Mouse (Mus musculus): ENCODE measurements around the gene Mthfs.
"Not testable (repeated sequence)": the region's sequence is repeated elsewhere in the genome, so short reads cannot be mapped to it uniquely, and the experiment has no call there.

Mthfs gene

GRCm38 (mm10) chr9:89240516-89241019 is 30.1 kb downstream of the Mthfs start:
- not testable (repeated sequence) for DNase-seq (ENCODE audit: low spot score in 2 of 2)

- no peak for DNase-seq (ENCODE audit: low spot score in 2 of 2)
These were observed 42.9 kb downstream of the Mthfs start for GRCm38 (mm10) chr9:89253400-89253799.

- DNase-seq (ENCODE audit: low spot score in 2 of 2): no peak
These were observed 46.3 kb downstream of the Mthfs start for GRCm38 (mm10) chr9:89256556-89257335.

- no peak for DNase-seq (ENCODE audit: low spot score in 2 of 2)
These were observed 53.5 kb downstream of the Mthfs start for GRCm38 (mm10) chr9:89263968-89264367.

GRCm38 (mm10) chr9:89264571-89264970 is 54.1 kb downstream of the Mthfs start:
- DNase-seq (ENCODE audit: low spot score in 2 of 2): no peak

- no peak for DNase-seq (ENCODE audit: low spot score in 2 of 2)
These were observed 56.6 kb downstream of the Mthfs start for GRCm38 (mm10) chr9:89267093-89267492.

GRCm38 (mm10) chr9:89267572-89267971 is 57.1 kb downstream of the Mthfs start:
- no peak for DNase-seq (ENCODE audit: low spot score in 2 of 2)

GRCm38 (mm10) chr9:89270376-89270775 is 59.9 kb downstream of the Mthfs start:
- no peak for DNase-seq (ENCODE audit: low spot score in 2 of 2)

GRCm38 (mm10) chr9:89273766-89274165 is 63.3 kb downstream of the Mthfs start:
- peak in 1 of 2 experiments; percentile 39 for DNase-seq (ENCODE audit: low spot score in 2 of 2)

GRCm38 (mm10) chr9:89278207-89278606 is 67.7 kb downstream of the Mthfs start:
- DNase-seq (ENCODE audit: low spot score in 2 of 2): peak; percentile 29 to 50

- no peak for DNase-seq (ENCODE audit: low spot score in 2 of 2)
These were observed 72.0 kb downstream of the Mthfs start for GRCm38 (mm10) chr9:89282374-89283068.

- DNase-seq (ENCODE audit: low spot score in 2 of 2): no peak
These were observed 77.6 kb downstream of the Mthfs start for GRCm38 (mm10) chr9:89288037-89288436.

- DNase-seq (ENCODE audit: low spot score in 2 of 2): no peak
These were observed 82.9 kb downstream of the Mthfs start for GRCm38 (mm10) chr9:89293364-89293763.

GRCm38 (mm10) chr9:89294121-89294520 is 83.6 kb downstream of the Mthfs start:
- no peak for DNase-seq (ENCODE audit: low spot score in 2 of 2)

GRCm38 (mm10) chr9:89305637-89306036 is 95.2 kb downstream of the Mthfs start:
- DNase-seq (ENCODE audit: low spot score in 2 of 2): no peak

- no peak for DNase-seq (ENCODE audit: low spot score in 2 of 2)
These were observed 98.1 kb downstream of the Mthfs start for GRCm38 (mm10) chr9:89308357-89309194.

- DNase-seq (ENCODE audit: low spot score in 2 of 2): no peak
These were observed 98.7 kb downstream of the Mthfs start for GRCm38 (mm10) chr9:89309195-89309535.

GRCm38 (mm10) chr9:89311649-89312048 is 101.2 kb downstream of the Mthfs start:
- DNase-seq (ENCODE audit: low spot score in 2 of 2): no peak

GRCm38 (mm10) chr9:89373731-89374130 is 163.3 kb downstream of the Mthfs start:
- DNase-seq (ENCODE audit: low spot score in 2 of 2): no peak

- DNase-seq (ENCODE audit: low spot score in 2 of 2): no peak
These were observed 164.2 kb downstream of the Mthfs start for GRCm38 (mm10) chr9:89374650-89375049.

GRCm38 (mm10) chr9:89403031-89403430 is 192.6 kb downstream of the Mthfs start:
- no peak for DNase-seq (ENCODE audit: low spot score in 2 of 2)
